Mouse (Mus musculus): ENCODE measurements around the gene Fgd3.

DNA sequence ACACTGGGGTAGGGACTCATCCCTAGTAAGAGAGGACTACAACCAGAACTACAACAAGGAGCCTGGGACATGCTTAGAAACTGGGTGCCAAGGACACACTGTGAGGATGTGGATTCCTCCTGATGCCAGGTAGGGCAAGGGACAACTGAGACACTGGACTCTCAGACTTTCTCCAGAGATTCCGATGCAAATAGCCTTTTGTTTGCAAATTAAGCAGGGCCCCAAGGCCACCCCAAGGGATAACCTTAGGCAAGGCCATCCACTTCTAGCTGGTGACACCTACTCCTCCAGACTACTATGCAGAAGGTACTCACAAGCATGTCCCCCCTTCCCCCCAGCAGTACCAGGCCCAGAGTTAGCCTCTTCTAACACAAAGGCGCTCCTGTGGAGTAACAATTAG lies 73.5 kb downstream of the Fgd3 start:
- TF ChIP-seq CTCF (IDR thresholded peaks at IDR 0.05; ENCODE audit: borderline replicate concordance, insufficient read depth, low read depth, low read length): no peak
- no peak for TF ChIP-seq POLR2A (IDR thresholded peaks at IDR 0.05; ENCODE audit: borderline replicate concordance, insufficient read depth, low read length)

Data from cerebellum, adult 2 months (tissue).